Mouse (Mus musculus) frontal cortex, postnatal 25 days (tissue): Measurements from ENCODE around the gene Lax1.
"Not testable (repeated sequence)": the region's sequence is repeated elsewhere in the genome, so short reads cannot be mapped to it uniquely, and the experiment has no call there.

Experiments
- DNase-seq, 2 experiments: peaks; one replicate each; pipeline ENCODE4 v3.0.0; 2022; ENCODE audit warnings: low spot score in 2 of 2

The Lax1 gene

DNA sequence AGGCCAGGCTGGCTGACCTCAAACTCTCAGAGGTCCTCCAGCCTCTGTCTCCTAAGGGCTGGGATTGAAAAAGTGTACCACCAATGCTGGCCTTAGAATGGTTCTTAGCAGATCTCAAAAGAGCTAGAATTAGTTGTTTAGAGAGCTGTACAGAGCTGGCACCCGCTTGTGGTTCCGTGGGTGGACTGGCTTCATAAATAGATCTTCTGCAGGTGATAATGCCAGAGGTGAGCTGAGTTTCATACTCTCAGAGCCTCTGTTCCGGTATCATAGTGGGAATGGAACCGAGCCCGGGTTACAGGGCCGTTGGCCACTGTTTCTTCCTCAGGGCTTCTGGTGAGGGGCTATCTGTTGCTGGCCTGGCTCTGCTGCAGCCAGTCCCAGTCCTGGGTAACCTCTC, 1.1 kb upstream of the Lax1 start:
- DNase-seq, result no peak

DNA sequence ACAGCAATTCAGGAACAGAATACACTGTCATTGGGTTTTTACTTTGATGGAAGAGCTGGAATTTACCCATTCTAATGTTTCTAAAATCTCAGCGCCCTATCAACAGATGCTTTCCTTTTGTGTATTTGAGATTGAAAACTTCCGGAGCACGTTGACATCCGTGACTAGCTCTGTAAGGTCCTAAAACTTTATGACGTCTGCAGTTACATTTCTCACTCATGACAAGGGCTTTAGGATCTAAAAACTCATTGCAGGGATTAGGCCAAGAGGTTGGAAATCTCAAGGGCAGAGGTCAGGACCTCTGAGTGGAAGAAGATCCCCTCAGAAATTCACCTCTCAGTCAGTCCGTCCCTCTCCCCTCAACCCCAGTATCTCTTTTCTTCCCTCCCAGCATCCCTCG, 1.6 kb downstream of the Lax1 start:
- no peak for DNase-seq

DNA sequence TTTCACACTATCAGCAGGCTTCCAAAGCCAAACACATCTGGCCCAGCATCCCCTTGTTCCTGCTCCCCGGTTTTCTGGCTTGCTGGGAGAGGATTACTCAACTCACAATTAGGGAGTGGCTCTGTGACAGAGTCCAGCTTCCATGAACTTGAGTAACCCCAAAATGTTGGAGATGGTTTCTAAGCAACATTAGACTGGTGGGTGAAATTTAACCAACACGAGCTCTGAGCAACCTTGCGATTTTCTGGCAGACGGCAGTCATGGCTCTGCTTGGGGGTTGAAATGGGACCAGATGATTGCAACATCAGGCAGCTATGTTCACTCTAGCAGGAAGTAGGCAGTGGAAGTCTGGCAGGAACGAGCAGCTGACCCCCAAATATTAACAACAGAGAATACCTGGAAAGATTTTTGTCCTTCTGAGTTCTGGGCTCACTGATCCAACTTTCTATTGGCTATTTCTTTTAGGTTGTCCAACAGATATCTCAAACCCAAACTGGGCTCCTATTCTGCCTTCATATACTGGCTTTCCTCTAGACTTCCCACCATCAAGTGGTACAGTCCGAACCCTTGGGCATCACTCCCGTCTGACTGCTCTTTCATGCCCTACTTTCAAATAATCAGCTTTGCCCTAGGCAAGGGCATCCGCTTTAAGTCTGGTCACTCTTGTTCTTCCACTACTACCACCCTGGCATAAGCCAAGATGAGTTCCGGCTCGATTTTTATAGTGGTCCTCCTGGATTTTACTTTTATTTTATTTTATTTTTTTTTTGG, 4.0 kb downstream of the Lax1 start:
- DNase-seq, result no peak

DNA sequence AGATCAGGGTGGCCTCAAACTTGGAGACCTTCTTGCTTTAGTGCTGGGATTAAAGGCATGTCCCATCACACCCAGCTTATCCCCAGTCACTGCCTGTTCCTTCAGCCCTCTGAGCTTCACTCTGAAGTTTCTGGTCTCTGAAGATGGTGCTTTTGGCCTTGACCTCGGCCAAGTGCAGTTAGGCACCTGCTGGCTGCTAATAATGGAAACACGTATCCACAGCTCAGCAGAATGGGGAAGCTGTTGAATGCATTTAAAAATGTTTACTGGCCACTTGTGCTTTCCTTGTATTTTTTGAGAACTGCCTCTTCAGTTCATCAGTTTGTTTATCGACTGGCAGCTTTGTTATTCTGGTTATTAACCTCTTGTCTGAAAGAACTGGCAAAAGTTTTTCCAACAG, 18.1 kb downstream of the Lax1 start:
- DNase-seq, result no peak

DNA sequence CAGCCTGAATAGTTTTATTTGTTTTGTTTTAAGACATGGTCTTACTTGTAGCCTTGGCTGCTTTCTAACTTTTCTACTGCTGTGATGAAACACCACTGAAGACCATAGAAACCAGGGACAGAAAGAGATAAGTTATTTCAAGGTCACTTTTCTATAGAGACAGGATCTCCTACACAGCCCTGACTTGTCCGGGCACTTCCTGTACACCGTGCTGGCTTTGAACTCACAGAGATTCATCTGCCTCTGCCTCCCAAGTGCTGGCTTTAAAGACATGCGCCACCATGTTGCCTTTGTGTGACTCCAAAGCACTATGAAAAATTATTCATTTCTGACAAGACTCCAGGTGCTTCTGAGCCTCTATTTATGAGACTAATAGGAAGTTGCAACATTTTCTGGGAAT, 18.6 kb downstream of the Lax1 start:
- DNase-seq, result no peak

DNA sequence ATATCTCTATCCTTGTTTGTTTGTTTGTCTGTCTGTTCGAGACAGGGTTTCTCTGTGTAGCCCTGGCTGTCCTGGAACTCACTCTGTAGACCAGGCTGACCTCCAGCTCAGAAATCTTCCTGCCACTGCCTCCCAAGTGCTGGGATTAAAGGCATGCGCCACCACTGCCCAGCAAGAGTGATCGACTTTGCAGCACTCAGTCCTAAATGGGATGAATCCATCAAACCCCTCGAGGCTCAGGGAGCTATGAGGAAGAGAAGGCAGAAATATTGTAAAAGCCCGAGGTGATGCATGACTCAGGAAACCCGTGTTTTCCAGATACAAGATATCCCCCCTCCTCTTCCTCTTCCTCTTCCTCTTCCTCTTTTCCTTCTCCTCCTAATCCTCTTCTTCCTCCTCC, 19.1 kb downstream of the Lax1 start:
- no peak for DNase-seq

DNA sequence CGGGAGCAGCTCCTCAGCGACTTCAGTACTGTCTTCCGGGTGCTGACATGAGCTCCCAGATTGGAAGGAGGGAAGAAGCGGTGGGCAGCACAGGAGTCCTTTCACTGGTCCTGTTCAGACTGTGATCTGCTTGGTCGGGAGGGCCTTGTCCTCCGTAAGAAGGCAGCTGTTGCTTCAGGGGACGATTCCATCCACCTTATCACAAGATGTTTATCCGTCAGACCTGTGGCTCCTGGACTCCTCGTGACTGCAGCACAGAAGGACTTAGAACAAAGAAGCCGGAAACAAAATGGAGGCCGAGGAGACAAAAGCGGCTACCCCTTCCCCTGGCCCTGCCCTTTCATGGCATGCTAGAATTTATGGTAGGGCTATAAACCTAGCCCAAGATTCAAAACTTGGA, 19.7 kb downstream of the Lax1 start:
- DNase-seq, result no peak

DNA sequence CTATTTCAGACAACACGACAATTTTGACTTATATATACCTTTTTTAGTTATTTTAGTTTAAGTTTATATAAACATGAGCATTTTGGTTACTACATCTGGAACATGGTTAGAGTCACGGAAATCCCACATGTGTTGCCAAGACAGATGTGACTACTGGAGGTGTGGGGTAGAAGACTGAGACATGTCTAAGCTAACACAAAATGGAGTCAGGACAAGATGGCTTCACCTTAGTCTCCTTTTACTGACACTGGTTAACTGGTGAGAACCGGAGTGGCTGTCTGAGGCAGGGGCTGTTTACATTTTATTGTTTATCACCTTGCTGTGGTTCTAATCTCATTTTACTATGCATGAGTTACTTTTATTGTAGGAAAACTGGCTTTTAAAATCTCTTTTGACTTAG, 21.3 kb downstream of the Lax1 start:
- no peak for DNase-seq

DNA sequence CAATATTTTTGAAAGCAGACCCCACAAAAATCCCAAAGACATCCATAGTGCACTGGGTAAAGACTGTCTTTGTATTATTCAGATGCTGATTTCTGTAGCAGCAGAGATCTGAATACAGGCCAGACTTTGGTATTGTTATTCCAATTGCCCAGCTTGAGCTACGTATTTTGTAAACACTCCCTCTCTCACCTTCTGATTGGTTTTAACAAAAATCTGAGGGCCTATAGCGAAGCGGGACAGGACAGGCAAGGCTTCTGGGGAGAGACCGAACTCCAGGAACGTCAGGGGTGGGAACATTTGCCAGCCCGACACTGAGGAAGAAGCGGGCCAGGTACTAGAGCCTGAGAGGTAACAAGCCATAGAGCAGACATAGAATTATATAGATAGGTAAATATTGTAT, 22.2 kb downstream of the Lax1 start:
- no peak for DNase-seq

DNA sequence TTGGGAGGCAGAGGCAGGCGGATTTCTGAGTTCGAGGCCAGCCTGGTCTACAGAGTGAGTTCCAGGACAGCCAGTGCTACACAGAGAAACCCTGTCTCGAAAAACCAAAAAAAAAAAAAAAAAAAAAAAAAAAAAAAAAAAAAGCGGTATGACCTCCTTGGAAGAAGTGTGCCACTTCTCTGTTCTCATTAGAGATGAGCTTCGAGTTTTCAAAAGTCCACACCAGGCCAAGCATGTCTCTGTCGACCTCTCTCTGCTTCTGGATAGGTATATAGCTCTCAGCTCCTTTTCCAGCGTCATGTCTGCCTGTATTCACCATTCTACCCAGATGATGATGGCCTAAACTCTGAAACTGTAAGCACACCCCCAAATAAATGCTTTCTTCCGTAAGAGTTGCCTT, 24.2 kb downstream of the Lax1 start:
- DNase-seq, result not testable (repeated sequence)

DNA sequence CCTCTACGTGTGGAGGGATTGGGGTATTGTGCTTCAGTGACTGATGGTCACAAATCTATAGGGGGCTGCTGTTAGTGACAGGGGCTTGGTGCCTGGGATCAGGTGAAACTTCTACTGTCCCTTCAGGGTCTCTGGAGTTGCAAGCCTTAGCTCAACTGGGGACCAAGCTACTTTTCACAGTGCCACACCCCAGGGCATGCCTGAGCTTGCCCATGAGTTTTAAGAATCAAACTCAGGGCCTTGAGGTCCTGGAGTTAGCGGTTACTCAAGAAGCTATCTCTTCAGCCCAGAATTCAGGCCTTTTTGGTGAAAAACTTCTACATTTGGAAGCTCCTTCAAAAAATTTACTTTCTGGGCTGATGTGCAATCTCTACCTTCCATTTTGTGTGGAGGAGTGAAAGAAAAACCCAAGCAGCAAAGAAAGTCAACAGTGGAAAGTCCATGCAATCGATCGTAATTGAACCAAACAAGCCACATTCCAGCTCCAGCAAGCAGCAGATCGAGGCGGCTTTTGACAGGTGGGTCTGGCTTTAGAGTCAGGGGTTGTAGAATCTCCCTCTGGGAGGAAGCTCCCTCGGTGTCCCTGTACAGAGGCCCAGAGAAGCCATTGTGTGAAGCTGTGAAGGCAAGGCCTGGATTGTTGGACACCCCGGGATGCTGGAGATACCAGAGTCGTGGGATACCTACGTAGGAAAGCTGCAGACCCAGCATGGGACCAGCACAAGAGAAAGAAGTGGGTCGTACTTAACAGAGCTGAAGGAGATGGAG, 25.5 kb downstream of the Lax1 start:
- no peak for DNase-seq

DNA sequence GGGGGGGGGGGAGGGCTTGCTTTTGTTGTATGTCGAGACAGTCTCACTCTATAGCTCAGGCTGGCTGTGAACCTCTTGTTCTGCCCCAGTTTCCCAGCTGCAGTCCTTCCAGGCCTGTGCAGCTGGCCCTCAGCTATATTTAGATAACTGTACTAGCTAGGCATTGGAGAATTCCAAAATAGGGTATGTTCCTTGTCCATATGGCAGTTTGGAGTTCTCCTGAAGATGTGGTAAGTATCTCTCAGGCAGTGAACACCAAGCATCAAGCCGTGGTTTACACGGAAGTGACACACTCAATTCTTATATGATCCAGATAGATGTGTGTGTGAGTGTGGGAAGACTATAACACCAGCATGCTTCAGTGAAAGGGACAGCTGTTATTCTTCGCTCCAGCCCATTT, 26.5 kb downstream of the Lax1 start:
- no peak for DNase-seq

DNA sequence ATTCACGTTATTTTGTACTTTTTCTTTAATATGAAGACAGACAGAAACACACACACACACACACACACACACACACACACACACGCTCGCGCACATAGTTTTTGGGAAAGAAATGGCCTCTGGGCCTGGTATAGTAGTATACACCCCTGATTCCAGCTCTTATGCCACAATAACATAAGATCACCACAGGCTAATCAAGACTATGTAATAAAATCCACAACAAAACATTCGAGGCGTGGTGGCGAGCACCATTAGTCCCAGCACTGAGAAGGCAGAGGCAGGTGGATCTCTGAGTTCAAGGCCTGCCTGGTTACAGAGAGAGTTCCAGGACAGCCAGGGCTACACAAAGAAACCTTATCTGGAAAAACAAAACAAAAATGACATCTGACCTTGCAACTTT, 27.0 kb downstream of the Lax1 start:
- DNase-seq, result no peak

DNA sequence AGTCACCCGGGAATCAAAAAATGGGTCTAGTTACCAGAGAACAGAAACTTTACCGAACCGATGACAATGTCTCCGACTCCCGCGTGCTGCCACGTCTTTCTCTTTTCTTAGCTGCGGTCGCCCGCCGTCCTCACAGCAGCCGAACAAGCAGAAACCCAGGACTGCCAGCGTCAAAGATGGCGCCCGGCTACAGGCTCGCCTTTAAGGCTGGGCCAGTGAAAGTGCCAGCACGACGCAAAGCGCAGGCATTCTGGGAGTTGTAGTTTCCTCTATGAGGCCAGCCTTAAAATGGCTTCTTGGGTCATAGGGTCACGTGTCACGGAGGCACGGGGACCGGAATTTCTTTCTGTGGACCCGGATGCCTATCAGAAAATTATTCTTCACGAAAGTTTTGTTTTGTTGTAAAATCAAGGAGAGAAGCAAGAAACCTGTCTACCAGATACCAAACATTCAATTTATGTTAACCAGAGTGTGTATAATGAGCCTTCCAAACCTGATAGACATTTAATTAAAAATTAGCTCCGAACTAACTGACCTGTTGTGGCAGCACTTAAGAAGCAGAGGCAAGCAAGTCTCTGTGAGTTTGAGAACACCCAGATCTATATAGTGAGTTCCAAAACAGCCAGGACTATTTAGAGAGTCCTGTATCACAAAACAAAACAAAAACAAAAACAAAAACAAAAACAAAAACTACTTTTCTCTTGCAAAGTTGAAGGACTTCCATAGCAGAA, 28.5 kb downstream of the Lax1 start, which contains the start of gene Gm38394:
Gm38394 (minus strand) TSS at position 116 of the 731 bp plus-strand sequence.
- DNase-seq, result peak; percentile 80 to 87

DNA sequence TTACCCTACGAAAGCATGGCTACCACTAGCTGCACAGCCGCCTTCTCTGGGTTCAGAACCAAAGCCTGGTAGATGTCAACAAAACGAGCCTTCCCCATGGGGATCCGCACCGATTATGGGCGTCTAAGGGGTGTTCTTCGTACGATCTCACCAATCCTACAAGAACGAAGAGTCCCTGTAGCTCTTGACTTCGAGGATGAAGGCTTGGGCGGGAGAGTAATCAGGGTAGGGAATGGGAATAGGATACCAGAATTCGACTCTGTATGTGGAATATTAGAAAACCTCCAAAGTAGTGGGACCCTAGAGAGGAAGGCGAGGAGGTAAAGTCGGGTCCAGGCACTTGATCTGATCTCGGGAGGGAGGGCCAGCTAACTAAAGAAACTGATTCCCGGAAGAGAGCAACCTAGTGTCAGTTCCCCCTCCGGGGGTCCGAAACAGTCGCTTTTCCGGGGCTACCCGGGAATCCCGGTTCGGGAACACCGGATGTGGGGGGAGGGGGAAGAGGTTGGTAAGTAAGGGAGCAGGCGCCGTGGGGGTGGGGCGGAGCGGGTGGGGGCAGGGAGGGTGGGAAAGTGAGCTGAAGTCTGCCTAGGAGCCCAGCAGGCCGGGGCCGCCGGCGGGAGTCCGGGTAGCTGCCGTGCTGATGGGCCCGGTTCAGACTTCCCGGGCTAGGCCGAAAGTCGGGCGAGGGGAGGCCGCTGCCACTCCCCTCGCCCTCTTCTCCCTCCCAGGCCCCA, 29.3 kb downstream of the Lax1 start, which contains the start of gene Zbed6:
Zbed6 (minus strand) TSS at position 420 of the 737 bp plus-strand sequence.
- DNase-seq, result peak; percentile 40 to 50

DNA sequence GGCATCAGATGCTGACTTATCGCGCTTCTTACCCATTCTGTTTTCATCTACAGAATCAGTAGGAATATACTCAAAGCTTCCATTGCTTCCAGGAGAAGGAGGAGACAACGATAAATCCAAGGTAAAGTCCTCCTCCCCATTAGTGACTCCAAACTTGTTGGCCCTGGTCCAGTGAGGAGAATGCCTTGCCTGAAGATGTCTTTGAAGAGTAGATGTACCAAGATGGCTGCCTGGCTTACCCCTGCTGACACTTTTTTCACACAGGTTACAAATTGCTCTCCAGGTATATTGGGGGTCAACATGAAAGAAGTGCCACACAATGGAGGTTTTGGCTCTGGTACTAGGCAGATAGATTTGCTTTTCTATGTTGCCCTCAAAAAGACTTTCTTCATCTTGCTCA, 31.0 kb downstream of the Lax1 start:
- DNase-seq, result no peak

DNA sequence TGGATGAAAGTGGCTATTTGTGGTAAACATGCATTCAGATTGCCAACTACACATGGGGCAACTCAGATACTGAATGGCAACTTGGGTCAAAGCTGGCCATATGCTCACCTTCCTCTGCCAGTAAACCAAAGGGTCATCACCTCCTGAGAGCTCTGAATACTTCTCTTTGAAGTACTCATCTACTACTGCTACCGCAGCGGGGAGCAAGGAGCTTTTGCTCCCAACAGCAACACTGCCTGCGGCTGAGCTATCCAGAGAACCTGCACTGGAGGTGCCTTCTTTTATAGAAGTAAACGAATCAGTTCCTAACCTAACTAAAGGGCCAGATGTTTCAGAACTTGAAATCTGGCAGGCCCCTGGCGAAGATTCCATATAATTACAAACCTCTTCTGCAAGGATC, 33.1 kb downstream of the Lax1 start:
- no peak for DNase-seq

DNA sequence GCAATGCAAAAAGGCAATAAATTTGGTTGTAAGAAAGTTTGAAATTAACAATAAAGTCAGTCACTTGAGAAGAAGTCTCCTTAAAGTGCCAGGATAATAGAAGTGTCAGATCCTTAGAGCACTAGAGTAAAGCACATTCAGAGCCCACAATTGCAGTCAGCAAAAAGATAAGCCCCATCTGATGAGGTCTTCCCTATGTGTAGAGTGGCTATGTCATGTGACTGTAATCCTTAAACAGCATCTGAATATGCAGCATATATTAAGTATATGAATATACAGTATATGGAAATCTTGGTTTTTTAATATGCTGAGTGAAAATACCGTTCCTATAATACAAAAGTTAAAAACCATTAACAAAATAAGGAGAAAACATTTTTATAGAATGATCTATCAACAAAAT, 36.9 kb downstream of the Lax1 start:
- no peak for DNase-seq

DNA sequence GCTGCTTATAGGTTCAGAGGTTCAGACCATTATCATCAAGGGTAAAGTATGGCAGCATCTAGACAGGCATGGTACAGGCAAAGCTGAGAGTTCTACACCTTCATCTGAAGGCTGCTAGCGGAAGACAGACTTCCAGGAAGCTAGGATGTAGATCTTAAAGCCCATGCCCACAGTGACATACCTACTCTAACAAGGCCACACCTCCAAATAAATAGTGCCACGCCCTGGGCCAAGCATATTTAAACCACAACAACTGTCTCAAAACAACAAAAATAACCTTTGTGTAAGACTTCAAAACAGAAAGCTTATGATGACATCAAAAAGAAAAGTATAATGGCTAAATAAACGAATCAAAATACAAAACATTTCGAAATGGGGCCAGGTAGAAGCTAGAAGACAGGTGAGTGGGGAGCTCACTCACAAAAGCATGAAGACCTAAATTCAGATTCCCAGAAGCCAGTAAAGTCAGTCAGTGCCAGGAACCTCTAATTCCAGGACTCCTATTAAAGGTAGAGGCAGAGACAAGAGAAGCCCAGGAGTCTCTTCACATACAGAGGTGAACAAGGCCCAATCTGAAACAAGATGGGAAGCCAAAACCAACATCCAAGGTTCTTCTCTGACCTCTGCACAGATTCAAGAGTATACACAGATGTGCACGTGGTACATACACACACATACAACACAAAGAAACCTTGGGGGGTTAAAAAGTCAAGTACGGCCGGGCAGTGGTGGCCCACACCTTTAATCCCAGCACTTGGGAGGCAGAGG, 39.4 kb downstream of the Lax1 start:
- no peak for DNase-seq

DNA sequence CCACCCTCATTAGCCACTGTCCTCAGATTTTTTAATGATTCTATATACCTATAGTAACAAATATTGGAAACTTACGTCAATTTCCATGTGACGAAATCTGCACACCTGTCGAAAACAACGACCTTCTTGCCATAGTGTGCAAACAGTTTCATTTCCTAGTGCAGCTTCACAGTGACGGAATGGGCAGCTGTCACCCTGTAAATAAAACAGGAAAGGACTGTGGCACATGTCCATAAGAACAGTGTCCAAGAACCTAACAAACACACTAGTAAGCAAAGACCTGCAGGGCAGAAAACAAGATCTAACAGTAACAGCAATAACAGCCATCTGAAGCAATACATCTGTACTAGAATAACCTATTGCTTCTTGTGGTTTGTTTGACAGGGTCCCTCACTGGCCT, 44.3 kb downstream of the Lax1 start:
- DNase-seq, result no peak

DNA sequence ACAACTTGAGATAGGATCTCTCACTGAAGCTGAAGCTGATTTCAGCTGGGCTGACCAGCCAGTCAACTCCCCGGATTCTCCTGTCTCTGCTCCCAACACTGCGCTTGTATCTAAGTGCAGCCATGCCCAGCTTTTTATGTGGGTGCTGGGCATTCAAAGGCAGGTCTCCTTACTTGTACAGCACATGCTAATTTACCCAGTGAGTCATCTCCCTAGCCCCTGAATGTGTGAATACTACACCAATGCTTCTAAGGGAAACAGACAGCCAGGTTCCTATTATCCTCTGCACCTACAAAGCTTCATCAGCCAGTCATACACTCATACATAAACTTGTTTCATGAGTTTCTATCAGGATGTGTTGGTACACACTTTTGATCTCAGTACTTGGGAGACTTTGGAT, 48.7 kb downstream of the Lax1 start:
- no peak for DNase-seq
